Mouse (Mus musculus): ENCODE measurements around the gene Clpx. TPM values are rescaled to one million over a fixed set of nuclear protein-coding genes. Genes with fewer than 3 reads are reported as not detected.
"Not testable (repeated sequence)": the region's sequence is repeated elsewhere in the genome, so short reads cannot be mapped to it uniquely, and the experiment has no call there.

The Clpx gene
- 10 to 100 TPM; 76.3 to 83.4 TPM for total RNA-seq (2021)

DNA sequence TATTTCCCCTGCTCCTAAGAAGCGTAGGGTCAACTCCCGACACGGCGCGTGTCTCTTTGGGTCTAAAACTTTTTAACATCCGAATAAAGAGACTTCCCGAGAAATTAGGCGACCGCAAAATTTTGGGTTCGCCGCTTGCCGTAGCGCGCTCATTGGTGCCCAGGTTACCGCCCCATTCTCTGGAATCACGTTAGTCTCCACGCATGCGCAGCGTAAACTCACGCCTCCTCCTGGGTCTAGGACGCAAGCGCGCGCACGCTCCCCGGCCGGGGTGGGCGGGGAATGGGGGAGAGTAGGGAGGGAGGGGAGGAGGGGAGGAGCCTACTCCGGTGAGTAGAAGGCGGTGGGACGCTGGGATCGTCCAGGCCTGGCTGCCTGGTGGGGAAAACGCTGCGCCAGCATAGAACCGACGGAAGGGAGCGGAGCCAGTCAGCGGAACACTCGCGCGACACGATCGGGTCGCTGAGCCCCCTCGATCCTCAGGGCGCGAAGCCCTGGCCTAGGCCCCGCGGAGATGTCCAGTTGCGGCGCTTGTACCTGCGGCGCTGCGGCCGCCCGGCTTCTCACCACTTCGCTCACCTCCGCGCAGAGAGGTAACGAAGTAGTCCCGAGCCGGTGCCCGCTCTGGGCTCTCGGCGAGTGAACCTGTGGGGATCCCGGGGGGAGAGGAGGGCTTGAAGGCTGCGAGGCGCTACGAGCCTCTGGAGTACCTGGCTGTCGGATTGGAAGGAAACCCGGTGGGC, at the start of gene Clpx:
Gene Clpx (plus strand): TSS at position 288 of the 743 bp plus-strand sequence.
- intact Hi-C loops (cut with DNase I), result no loop called here
- DNase-seq, result peak; percentile 99

DNA sequence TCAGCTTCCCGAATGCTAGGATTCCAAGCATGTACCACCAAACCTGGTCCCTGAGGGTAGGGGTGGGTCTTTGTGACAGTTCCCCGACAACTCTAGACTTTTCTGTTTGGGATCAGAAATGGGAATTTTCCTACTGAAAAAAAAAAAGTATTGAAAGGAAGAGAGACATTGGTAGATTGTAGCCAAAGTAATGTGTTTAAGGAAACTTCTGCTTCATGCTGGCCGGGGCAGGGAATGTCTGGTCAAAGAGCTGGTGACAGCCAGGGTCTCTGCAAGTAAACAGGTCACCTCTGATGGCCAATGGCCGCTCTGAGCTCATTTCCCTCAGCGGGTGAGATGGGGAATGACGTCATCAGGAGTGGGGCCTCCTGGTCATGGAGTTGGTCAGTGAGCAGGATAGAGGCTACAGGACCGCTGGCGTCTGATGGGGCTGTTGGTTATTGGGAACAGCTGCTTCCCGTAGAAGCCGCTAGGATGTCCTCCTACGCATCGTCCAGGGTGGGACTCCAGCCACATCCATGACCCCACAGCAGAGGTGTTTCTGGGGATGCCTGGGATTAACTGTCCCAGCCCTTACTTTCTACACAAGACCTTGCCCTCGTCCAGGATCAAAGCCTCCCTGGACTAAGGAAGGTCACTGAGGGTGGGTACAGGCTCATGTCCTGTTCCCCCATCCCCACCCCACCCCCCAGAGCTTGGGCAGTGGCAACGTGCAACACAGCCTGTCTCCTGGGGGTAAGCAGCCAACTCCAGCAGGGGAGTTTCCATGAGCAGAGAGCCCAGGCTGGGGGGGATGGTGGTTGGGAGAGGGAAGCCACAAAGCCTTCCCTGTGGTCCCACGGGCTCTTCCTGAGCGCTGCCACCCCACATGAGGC, 46.3 kb upstream of the Clpx start:
- intact Hi-C loops (cut with DNase I), result no loop called here
- peak; percentile 69 for DNase-seq

DNA sequence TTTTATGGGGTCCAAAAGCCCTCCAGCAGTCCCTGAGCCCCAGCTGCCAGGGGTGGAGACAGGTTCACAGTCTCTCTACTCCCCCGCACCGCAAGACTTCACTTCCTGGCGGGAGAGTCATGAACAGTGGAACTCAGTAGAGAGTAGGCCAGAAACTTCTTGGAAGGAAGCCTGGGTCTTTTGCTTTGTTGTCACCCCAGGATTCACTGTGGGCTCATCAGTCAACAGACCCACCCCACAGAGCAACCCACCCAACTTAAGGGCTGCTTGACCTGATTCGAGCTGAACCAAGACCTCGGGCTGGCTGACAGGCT, 45.7 kb upstream of the Clpx start:
- intact Hi-C loops (cut with DNase I), result no loop called here
- DNase-seq, result peak; percentile 64 to 66

DNA sequence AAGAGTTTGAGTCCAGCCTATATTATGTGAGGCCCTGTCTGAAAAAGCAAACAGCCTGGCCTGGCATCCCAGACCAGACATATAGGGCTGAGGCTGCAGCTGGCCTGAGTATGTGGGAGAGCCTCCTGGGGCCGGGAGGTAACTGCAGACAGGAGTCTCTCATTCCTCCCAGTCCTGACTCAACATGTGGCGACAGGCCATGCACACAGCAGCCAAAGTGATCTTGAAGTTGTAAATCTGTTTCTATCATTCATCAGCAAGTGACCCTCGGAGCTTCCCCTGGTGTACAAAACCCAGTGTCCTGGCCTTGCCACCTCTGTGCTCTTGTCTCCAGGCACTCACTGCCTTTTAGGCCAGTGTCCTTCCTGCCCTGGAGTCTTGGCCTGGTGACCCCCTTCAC, 42.0 kb upstream of the Clpx start:
- intact Hi-C loops (cut with DNase I), result no loop called here
- DNase-seq, result peak; percentile 31 to 34

DNA sequence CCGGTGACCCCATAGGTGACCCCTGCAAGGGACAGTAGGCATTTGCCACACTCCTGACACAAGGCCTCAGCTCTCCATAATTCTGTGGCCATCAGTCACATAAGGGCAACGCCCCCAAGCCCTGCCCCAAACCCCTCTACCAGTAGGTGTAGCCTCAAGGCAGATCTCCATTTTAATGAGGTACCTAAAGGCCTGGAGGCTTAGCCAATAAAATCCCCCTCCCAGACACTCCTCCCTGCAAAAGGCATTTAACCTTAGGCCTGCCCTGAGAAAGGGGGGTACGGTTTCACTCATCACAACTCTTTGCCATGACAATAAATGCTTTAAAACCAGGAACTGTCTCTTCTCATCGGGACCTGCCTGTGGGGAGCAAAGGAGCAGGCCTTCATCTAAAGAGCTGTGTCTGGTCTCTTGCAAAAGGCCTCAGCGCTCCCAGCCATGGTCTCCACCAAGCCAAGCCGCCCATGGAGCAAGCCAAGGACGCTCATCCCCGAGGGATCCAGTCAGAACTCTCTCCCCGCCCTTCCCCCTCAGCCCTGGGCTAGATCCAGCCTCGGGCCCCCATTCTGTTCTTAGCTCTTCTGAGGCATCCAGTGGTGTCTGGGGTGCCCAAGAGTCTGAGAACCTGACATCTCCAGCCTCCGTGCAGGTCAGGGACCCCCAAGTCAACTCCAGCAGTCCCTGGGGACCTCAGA, 38.0 kb upstream of the Clpx start:
- DNase-seq, result no peak
- intact Hi-C loops (cut with DNase I), result no loop called here

DNA sequence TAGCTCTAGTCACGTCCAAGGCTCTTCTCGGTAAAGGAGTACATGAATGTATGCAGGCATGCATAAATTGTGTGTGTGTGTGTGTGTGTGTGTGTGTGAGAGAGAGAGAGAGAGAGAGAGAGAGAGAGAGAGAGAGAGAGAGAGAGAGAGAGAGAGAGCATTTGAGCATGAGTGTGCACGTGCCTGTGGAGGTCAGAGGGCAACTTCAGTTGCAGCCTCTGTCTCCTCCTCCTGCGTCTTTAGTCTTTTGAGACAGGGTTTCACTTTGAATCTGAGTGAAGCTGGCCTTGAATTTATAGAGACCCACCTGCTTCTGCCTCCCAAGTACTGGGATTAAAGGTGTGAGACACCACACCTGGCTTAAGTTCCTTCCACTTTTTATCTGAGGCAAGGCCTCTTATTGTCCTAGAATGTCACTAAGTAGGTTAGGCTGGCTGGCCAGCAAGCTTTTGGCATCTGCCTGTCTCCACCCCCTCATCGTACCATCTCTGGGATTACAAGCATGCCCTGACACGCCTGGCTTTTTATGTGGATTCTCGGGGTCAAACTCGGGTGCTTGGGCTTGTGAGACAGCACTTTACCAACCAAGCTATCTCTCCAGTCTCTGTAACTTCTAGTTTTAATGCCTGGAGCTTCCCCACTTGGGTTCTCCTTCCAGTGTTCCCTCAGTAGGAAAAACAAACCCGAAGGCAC, 36.7 kb upstream of the Clpx start:
- DNase-seq, result no peak
- intact Hi-C loops (cut with DNase I), result no loop called here

DNA sequence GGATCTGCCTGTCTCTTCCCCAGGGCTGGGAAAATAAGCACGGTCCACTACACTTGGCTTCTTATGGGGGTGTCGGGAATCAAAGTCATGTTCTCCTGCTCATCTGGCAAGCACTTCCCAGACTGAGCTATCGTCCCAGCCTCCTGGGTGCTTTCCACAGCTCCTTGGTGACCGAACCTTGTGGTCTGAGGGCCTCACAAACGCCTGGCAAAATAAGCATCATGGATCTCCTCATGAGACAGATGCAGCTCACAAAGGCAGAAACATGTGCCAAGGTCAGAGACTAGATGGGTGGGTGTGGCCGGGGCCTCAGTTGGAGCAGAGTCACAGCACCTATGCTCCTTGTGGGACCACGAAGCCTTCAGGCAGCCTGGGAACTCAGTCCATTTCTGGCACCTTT, 34.7 kb upstream of the Clpx start:
- intact Hi-C loops (cut with DNase I), result no loop called here
- DNase-seq, result no peak

DNA sequence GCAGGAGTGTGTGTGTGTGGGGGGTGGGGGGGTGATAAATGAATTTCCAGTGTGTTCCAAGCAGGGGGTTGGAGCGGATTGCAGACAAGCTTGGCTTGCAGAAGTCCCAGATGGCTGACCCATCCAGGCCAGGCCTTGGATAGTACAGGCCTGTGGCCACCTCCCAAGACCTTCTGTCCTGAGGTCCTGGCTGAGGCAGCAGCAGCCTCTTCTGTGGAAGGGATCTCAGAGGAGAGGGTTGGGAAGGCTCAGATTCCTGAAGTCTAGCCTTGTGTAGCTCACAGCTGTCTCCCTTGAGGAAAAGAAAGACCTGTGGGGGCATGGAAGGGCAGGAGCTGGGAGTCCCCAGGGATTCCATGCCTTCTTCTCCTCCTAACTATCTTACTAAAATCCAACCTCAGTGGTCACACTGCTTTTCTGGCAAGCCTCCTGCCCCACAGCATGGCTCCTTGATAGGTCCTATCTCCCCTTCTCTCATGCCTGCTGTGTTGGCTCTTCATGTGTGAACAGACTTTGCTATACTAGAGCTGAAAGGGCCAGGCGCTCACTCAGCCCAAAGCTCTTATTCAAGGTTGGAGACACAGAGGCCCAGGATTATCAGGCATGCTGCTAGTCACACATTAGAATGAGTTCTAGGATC, 32.3 kb upstream of the Clpx start:
- peak; percentile 57 to 66 for DNase-seq

DNA sequence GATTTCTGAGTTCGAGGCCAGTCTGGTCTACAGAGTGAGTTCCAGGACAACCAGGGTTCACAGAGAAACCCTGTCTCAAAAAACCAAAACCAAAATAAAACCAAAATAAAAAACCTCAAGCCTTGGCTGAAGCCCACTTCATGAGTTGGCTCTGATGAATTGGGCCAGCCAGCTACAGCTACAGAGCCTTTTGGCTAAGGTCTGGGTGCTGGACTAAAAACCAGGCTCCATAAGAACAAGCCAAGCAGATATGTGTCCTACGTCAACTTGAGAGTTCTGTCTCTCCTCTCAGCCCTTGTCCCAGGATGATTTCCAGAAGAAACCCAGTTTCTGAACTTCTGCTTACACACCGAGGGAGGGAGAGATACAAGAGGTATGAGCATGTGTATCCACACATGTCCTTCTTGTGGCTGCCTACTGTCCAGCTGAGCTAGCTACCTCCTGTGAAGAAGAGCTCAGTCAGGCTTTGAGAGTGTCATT, 31.4 kb upstream of the Clpx start:
- DNase-seq, result peak in 1 of 2 experiments; percentile 31
- intact Hi-C loops (cut with DNase I), result no loop called here

More for the DNA sequence above, 32.3 kb upstream of the Clpx start:
- intact Hi-C loops (cut with DNase I), result no loop called here

DNA sequence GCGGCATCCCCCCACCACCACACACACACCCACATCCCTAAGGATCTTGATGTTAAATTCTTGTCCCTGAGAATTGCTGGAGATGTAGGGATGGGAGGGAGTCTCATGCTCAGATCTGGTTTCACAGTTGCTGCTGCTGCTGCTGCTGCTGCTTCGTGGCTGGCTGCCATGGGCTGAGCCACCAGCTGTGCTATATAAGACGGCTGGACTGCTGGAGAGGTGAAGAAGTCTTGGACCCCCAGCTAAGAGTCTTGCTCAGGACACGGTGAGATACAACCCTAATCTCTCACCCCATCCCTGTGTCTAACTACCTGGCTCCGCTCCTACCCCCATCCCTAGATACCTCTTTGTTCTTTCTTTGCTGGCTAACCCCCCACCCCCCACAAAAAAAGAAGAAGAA, 29.1 kb upstream of the Clpx start, which contains the start of gene Cilp:
Gene Cilp (plus strand): TSS at position 222 of the 400 bp plus-strand sequence.
- DNase-seq, result peak; percentile 64 to 65

DNA sequence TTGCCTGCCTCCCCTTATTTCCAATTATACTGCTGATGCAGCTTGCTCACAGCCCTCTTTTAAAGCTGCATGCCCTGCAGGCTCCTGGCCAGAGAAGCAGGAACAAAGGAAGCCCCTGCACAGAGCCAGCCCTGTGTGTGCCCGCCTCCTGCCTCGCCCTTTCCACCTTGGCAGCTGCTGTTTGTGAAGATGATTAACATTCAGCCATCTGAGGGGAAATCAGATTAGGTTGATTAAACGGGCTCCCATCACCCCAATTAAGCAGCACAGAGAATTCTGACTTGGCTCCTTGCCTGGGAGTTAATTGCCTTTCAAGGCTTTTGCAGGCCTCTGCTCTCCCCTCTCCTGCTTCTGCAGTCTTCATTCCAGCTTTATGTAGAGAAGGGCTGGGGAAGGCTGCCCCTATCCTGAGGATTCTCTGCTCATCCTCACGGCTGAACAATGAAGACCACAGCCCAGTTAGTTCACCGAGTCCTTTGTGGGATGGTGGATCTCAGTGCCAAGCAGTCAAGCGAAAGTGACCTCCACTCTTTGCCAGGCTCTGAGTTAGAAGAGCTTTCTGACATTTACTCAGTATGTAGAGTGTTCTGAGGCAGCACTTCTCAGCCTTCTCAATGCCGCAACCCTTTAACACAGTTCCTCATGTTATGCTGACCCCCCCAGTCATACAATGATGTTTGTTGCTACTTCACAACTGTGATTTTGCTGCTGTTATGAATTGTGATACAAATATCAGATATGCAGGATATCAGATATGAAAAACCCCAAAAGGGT, 26.1 kb upstream of the Clpx start:
- DNase-seq, result no peak
- intact Hi-C loops (cut with DNase I), result no loop called here

More for the DNA sequence above, 29.1 kb upstream of the Clpx start, which contains the start of gene Cilp:
- intact Hi-C loops (cut with DNase I), result no loop called here

DNA sequence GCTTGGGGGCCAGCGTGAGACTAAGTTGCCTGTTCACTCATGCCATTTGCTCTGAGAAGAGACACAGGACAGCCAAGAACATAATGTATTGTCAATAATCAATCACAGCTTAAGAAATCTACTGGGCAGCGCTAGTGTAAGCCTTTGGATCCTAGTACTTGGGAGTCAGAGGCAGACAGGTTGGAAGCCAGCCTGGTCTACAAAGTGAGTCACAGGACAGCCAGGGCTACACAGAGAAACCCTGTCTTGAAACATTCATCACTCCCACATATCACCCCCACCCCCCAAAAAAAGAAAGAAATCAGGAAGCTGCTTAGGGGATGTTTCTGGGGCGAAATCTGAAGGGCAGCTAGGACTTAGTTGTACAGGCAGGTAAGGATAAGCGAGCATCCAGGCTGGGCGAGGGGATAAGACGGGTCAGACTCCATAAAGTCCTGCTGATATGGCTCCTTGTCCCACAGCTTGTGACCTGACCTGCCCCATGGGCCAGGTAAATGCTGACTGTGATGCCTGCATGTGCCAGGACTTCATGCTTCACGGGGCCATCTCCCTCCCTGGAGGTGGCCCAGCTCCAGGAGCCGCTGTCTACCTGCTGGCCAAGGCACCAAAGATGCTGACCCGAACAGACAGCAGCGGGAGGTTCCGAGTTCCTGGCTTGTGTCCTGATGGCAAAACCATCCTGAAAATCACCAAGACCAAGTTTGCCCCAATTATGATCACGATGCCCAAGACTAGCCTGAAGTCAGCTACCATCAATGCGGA, 20.8 kb upstream of the Clpx start:
- DNase-seq, result no peak
- intact Hi-C loops (cut with DNase I), result no loop called here

DNA sequence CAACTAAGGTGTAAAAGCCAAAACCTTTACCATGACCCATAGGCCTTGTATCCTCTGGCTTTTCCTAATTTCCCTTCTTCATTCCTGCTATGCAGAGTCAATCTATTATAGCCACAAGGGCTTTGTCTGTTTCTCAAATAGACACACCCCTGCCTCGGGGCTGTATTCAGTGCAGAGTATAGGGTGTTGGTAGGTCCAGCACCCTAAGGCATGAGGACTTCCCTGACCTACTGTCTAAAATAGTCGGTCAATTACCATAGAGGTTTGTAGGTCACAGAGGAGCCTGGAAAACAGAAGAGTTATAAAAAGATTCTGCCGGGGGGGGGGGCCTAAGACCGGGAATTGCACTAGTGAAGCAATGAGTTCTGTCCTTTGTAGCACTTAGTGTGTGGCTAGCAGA, 20.2 kb upstream of the Clpx start:
- no peak for DNase-seq
- intact Hi-C loops (cut with DNase I), result no loop called here

DNA sequence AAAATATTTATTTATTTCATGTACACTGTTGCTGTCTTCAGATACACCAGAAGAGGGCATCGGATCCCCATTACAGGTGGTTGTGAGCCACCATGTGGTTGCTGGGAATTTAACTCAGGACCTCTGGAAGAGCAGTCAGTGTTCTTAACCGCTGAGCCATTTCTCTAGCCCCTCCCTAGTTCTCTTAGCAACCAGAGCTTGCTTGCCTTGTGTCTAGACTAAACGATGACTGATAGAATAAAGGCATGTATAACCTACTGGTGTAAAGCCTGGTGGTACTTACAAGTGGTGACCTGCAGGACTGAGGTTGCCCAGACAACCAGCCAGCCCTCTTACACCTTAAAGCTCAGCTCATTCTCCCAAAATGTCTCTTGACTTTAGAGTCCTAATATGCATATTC, 19.2 kb upstream of the Clpx start:
- DNase-seq; intact Hi-C loops (cut with DNase I): not testable (repeated sequence)

DNA sequence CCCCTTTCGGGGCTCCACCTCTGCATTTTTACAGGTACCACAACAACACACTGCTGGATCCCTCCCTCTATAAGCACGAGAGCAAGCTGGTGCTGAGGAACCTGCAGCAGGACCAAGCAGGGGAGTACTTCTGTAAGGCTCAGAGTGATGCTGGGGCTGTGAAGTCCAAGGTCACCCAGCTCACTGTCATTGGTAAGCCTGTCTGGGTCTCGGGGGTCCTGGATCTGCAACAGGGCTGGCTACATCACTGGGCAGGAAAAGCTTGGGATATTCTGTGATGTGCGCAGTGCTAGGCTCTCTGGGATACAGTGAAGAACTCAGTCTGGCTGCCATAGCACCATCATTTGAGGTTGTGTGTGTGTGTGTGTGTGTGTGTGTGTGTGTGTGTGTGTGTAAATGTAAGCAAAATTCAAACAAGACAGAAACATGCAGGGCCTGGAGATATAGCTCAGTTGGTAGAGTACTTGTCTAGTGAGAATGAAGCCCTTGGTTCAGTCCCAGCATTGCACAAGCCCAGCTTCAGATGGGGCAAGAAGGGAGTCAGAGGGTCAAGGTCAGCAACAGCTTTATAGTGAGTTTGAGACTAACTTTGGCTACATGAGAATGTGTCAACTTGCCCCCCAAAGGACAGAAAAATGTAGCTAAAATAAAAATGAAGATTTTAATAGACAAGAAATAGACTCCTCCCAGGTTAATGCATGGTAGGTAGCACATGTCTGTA, 18.1 kb upstream of the Clpx start:
- intact Hi-C loops (cut with DNase I), result no loop called here
- no peak for DNase-seq

DNA sequence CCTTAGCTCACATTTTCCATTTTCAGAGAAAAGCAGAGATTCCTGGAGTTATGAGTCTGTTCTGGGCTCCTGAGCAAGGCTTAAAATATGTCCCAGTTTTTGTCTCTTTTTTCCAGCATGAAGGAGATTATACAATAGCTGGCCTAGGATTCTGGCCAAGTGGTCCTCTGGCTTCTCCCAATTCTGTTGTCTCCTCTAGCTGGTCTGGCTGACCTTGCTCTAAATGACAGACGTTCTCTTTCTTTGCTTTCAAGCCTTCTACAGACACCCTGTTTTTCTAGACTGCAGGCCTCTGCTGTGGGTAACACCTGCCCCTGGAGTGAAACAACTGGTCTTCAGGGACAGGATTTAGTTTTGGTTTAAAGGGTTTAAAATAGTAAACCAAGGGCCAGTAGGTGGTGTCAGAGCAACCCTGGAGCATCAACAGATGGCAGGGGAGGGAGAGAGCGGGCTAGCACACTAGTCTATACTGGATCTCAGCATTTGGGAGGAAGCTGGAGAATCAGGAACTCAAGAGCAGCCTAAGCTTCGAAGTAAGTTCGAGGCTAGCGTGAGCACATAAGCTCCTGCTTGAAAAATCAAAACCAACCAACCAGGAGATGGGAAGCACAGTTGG, 12.4 kb upstream of the Clpx start:
- peak; percentile 56 to 57 for DNase-seq
- intact Hi-C loops (cut with DNase I), result loop anchor here (2.0 kb wide), 1 partner anchor 55 kb away; no protein-coding TSS in a partner anchor

DNA sequence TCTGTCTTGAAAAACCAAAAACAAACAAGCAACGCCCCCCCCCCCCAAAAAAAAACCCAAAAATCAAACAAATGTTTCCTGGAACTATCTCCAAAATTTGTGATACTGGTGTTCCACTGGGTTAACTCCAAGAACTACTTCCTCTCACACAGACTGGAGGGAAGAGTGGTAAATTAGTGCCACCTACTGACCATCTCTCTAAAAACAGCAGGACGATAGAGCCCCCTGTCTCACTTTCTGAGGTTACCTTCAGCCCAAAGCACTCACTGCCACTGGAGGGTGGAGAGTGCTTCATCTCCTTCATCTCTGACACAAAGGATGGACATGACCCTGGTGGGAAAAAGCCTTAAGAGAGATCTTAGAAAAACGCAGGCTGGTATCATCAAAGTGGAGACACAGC, 10.8 kb upstream of the Clpx start:
- intact Hi-C loops (cut with DNase I), result loop anchor here (1.0 to 2.0 kb wide), 3 partner anchors 56 to 150 kb away; no protein-coding TSS in a partner anchor
- peak; percentile 67 to 80 for DNase-seq

Measured in heart, postnatal 10 days (tissue).